Mouse (Mus musculus) lung, embryonic 14.5 days (tissue): Measurements from ENCODE around the gene Ctns. TPM values are rescaled to one million over a fixed set of nuclear protein-coding genes. Genes with fewer than 3 reads are reported as not detected.

Experiments
- ATAC-seq: fragments of 200-750 bp; cut with Nextera tagmentation; 2 replicates; pipeline ENCODE4 v1.8.0; 2017; ENCODE audit warnings: mild to moderate bottlenecking, moderate TSS enrichment, moderate library complexity; ENCODE audit not compliant: insufficient read depth
- DNase-seq: peaks from one replicate; pipeline ENCODE4 v3.0.0-alpha.2; 2015
- H3K27ac ChIP-seq: fragments of 300-500 bp; sonication (generic); 2 replicates; pipeline ENCODE4 v1.5.1; 2014; ENCODE audit warnings: low read depth, mild to moderate bottlenecking, moderate library complexity
- H3K27me3 ChIP-seq: fragments of 300-500 bp; sonication (generic); 2 replicates; pipeline ENCODE4 v1.6.1; 2014; ENCODE audit warnings: low read length, control low read depth; ENCODE audit not compliant: insufficient read depth
- H3K36me3 ChIP-seq: fragments of 300-500 bp; sonication (generic); 2 replicates; pipeline ENCODE4 v1.6.1; 2014; ENCODE audit warnings: control low read depth; ENCODE audit not compliant: insufficient read depth
- H3K4me1 ChIP-seq: fragments of 300-500 bp; sonication (generic); 2 replicates; pipeline ENCODE4 v1.6.1; 2014; ENCODE audit warnings: antibody characterized with exemption, control low read depth; ENCODE audit not compliant: insufficient read depth
- H3K4me2 ChIP-seq: fragments of 300-500 bp; sonication (generic); 2 replicates; pipeline ENCODE4 v1.6.1; 2014; ENCODE audit warnings: mild to moderate bottlenecking
- H3K4me3 ChIP-seq: fragments of 300-500 bp; sonication (generic); 2 replicates; pipeline ENCODE4 v1.5.1; 2014; ENCODE audit warnings: low read depth, low read length
- H3K9ac ChIP-seq: fragments of 300-500 bp; sonication (generic); 2 replicates; pipeline ENCODE4 v1.6.1; 2014
- H3K9me3 ChIP-seq: fragments of 300-500 bp; sonication (generic); 2 replicates; pipeline ENCODE4 v1.6.1; 2016; ENCODE audit warnings: low read depth, low read length, control low read depth
- CTCF ChIP-seq: IDR thresholded peaks from 2 replicates; pipeline ENCODE4 v1.5.1; 2016; ENCODE audit warnings: antibody characterized with exemption, low read depth
- WGBS: fragments of 180-500 bp; shearing (Covaris S2); extraction: QIAGEN DNeasy Blood & Tissue Kit; methylation state at CpG from one replicate; pipeline ENCODE4 v1.1.7; 2014; 5-methylcytosine and 5-hydroxymethylcytosine counted together
- polyA plus RNA-seq: library from polyadenylated mRNA; unstranded; fragments of >200 nt; fragmentation: Nextera tagmentation; extraction: Ambion mirVana; gene quantifications from 2 replicates; pipeline ENCODE4 v1.2.1, GENCODE M21; 2014

Ctns gene
- polyA plus RNA-seq, 1 experiment from 2014 or later = 11.4 TPM

- TF ChIP-seq CTCF = no peak
- Histone ChIP-seq H3K27ac (no peak overlapping the region), H3K36me3 (no peaks in the 10 kb centered on the region), H3K4me2 (no peak overlapping the region), H3K9ac (no peak overlapping the region), H3K4me3 (no peak overlapping the region), H3K9me3 (no peaks in the 10 kb centered on the region), H3K4me1 (no peaks in the 10 kb centered on the region), H3K27me3 (no peaks in the 10 kb centered on the region)
- WGBS = 80% methylated on average over 5 of the region's 5 CpGs
- no peak for ATAC-seq
- no peak for DNase-seq
Measured at GRCm38 (mm10) chr11:73230081-73230480, 31.2 kb upstream of the Ctns start.

GRCm38 (mm10) chr11:73228881-73229280 lies 30.0 kb upstream of the Ctns start:
- WGBS = 67% methylated on average over 5 of the region's 5 CpGs
- ATAC-seq = no peak
- no peaks in the 10 kb centered on the region for H3K9me3 ChIP-seq
- DNase-seq = no peak
- H3K27me3 ChIP-seq = no peaks in the 10 kb centered on the region
- no peak overlapping the region for H3K9ac ChIP-seq
- no peak overlapping the region for H3K4me2 ChIP-seq
- H3K36me3 ChIP-seq = no peaks in the 10 kb centered on the region
- no peaks in the 10 kb centered on the region for H3K4me1 ChIP-seq
- no peak overlapping the region for H3K4me3 ChIP-seq
- H3K27ac ChIP-seq = no peak overlapping the region
- no peak for TF ChIP-seq CTCF

GRCm38 (mm10) chr11:73225856-73226255 lies 27.0 kb upstream of the Ctns start:
- Histone ChIP-seq H3K4me3 (no peak overlapping the region), H3K27ac (no peak overlapping the region), H3K9me3 (no peaks in the 10 kb centered on the region), H3K36me3 (no peaks in the 10 kb centered on the region), H3K9ac (no peak overlapping the region), H3K4me2 (no peak overlapping the region), H3K27me3 (no peaks in the 10 kb centered on the region), H3K4me1 (no peaks in the 10 kb centered on the region)
- ATAC-seq = no peak
- no peak for TF ChIP-seq CTCF
- DNase-seq = no peak
- WGBS = 82% methylated on average over 6 of the region's 6 CpGs

GRCm38 (mm10) chr11:73223966-73224365 lies 25.1 kb upstream of the Ctns start:
- peak; percentile 41 for TF ChIP-seq CTCF
- Histone ChIP-seq H3K4me1 (no peaks in the 10 kb centered on the region), H3K9ac (no peak overlapping the region), H3K4me3 (no peak overlapping the region), H3K36me3 (no peaks in the 10 kb centered on the region), H3K27me3 (no peaks in the 10 kb centered on the region), H3K27ac (no peak overlapping the region), H3K9me3 (no peaks in the 10 kb centered on the region), H3K4me2 (no peak overlapping the region)
- 66% methylated on average over 2 of the region's 2 CpGs for WGBS
- no peak for DNase-seq
- no peak for ATAC-seq

- TF ChIP-seq CTCF = no peak
- Histone ChIP-seq H3K4me2 (no peak overlapping the region), H3K9me3 (no peaks in the 10 kb centered on the region), H3K4me3 (no peak overlapping the region), H3K27me3 (no peaks in the 10 kb centered on the region), H3K9ac (no peak overlapping the region), H3K27ac (no peak overlapping the region), H3K4me1 (no peaks in the 10 kb centered on the region), H3K36me3 (no peaks in the 10 kb centered on the region)
- ATAC-seq (no peak), DNase-seq (no peak)
- WGBS = 21% methylated on average over 5 of the region's 5 CpGs
Measured at GRCm38 (mm10) chr11:73222846-73223245, 24.0 kb upstream of the Ctns start.

- H3K36me3 ChIP-seq = no peaks in the 10 kb centered on the region
- no peak overlapping the region for H3K27ac ChIP-seq
- H3K9me3 ChIP-seq = no peaks in the 10 kb centered on the region
- H3K27me3 ChIP-seq = no peaks in the 10 kb centered on the region
- 84% methylated on average over 1 of the region's 1 CpGs for WGBS
- H3K9ac ChIP-seq = no peak overlapping the region
- no peaks in the 10 kb centered on the region for H3K4me1 ChIP-seq
- DNase-seq = no peak
- no peak overlapping the region for H3K4me3 ChIP-seq
- H3K4me2 ChIP-seq = no peak overlapping the region
- ATAC-seq = no peak
- TF ChIP-seq CTCF = no peak
Measured at GRCm38 (mm10) chr11:73220651-73221050, 21.8 kb upstream of the Ctns start.

- Histone ChIP-seq H3K4me1 (no peaks in the 10 kb centered on the region), H3K4me3 (no peak overlapping the region), H3K36me3 (no peaks in the 10 kb centered on the region), H3K9ac (no peak overlapping the region), H3K9me3 (no peaks in the 10 kb centered on the region), H3K27ac (no peak overlapping the region), H3K4me2 (no peak overlapping the region), H3K27me3 (no peaks in the 10 kb centered on the region)
- 49% methylated on average over 2 of the region's 2 CpGs for WGBS
- TF ChIP-seq CTCF = 0 out of 2 replicates have a peak, but pooled peaks have one; percentile 19
- no peak for ATAC-seq
- DNase-seq = no peak
Measured at GRCm38 (mm10) chr11:73219671-73220070, 20.8 kb upstream of the Ctns start.

- Histone ChIP-seq H3K4me1 (no peaks in the 10 kb centered on the region), H3K4me2 (no peak overlapping the region), H3K27me3 (no peaks in the 10 kb centered on the region), H3K4me3 (no peak overlapping the region), H3K9ac (no peak overlapping the region), H3K36me3 (no peaks in the 10 kb centered on the region), H3K9me3 (no peaks in the 10 kb centered on the region), H3K27ac (no peak overlapping the region)
- ATAC-seq (no peak), DNase-seq (no peak)
- 62% methylated on average over 3 of the region's 3 CpGs for WGBS
- no peak for TF ChIP-seq CTCF
Measured at GRCm38 (mm10) chr11:73213956-73214355, 15.1 kb upstream of the Ctns start.
